Mouse (Mus musculus) urinary bladder, adult 2 months (tissue): ENCODE results near the gene Atic. TPM values are rescaled to one million over a fixed set of nuclear protein-coding genes. Genes with fewer than 3 reads are reported as not detected.
A peak's percentile ranks its signal among the peaks of the same experiment; 100 is the strongest.

Experiments
- DNase-seq: peaks from one replicate; pipeline ENCODE4 v3.0.0; 2022; ENCODE audit warnings: low spot score
- polyA plus RNA-seq: library from polyadenylated mRNA; depleted of rRNA; stranded (reverse); fragments of >200 nt; gene quantifications from 2 replicates; pipeline ENCODE4 v1.2.3, GENCODE M21; 2012; rRNA removed

The Atic gene
- polyA plus RNA-seq = 45.9 and 50.0 TPM in 2 replicates

DNA sequence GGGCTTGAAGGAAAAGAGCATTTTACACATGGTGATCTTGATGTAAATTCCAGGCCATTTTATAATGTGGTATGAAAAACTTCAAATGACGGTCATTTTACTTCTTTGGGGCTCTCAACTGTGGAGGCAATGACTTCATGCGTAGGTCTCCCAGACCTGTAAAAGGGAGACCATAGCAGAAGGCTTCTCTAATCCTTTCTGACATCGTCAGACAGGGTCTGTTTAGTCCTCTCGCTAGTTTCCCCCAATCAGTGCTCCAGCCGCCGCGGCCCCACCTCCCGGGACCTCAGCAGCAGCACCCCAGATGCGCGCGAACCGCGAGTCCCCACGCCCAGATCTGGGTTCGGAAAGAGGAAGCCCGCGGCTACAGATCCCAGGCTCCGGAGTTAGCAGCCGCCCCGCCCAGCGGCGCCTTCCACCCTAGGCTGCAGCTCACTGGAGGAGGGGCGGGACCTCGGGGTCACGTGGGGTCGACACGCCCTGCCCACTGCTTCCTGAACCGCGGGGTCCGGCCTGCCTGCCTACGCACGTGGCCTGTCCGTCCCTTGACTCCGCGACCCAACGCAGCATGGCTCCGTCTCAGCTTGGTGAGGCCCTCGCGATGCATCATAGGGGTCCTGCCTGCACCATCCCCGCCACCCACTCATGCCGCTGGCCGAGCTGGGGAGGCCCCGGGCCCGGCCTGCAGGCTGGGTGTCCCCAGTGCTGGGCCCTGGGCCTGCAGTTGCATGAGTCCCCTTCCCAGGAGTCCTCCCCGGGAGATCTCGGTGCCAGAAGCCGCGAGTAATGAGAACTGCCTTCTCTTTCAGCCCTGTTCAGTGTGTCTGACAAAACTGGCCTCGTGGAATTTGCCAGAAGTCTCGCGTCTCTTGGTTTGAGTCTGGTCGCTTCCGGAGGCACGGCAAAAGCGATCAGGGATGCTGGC is at the start of gene Atic:
Gene Atic, plus strand, starts transcription at position 463 of the 925 bp plus-strand sequence.
- DNase-seq = peak; percentile 79

DNA sequence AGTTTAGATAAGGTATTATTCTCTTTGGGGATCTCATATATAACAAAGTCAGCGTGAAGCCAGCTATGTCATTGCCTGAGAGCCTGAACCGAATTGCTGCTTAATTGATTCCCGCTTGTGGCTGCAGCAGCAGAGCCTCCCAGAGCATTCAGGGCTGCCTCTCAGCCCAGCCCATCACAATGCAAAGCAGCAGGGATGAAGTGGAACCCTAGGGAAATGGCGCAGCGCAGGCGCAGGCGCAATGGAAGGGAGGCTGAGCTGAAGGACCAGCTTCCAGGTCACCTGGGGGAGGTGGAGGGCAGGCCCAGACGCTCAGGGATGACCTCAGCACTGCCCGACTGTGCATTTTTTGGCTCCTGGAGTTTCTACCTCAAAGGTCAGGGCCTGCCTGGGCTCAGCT is 49.7 kb upstream of the Atic start:
- no peak for DNase-seq

DNA sequence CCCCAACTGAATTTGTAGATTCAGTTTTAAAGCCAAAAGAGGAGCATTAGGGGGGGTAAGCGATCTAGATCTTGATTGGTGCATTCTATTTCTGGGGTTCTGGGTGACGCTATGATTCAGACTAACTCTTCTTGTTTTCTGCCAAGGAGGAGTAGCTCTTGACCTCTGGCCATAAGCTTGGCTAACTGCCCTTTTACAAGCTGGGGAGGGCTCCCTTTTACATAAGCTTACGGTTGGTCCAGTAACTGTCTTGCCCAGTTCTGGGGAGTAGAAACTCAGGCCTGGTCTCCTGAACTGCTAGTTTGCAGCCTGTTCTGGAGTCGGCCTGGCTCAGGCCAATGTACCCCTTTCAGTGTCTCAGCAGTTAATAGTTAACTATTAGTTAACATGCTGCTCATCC is 41.9 kb upstream of the Atic start:
- no peak for DNase-seq

DNA sequence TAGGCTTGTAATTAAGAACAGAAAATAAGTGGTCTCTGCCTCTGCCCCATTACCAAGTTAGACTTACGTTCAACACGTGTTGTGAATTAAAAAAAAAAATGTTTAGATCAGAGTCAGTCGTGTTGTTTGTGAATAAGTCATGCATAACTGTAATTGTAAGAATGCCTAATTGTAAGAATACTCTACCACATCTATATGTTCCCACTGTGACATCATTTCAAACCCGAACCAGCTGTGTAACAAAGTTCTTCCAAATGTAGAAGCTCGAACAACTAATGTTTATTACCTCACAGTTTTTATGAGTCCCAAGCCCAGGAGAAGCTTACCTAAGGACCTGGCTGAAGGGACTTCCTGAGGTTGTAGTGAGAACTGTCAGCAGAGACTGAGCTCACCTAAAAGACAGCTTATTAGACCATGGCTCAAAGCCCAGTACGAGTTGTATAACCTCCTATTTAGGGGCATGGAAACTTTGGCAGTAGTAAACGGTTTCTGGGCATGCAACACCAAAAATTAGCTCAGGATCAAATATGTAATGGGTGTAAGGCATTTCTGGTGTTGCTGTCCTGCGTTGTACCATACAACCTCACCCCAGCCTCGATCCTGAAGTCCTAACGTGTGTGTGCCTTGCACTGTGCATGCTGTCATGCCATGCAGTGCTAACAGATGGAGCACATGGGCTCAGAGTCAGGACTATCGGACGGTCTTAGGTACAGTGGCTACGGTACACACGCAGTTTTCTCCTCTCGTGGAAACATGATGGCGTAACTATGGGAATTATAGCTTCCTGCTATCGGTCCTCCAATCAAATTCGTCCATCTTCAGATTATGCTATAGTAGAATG is 27.9 kb upstream of the Atic start:
- DNase-seq = no peak

DNA sequence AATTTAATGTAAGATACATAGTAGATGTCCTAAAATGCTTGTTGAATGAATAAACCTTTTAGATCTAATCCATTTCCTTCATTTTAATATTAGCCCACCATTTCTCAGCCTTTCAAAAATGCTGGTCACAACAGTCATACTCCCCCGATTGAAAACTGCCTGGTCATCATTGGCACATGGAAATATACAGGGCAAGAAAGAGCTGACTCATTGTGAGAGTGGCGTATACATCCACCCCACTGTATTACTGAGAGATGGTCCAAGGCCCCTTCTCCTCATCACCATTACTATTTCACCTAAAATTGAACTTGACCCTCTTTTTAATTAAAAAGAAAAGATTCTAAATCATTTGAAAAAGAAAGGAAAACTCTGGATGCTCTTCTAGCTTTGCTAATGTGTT is 26.2 kb upstream of the Atic start:
- no peak for DNase-seq

DNA sequence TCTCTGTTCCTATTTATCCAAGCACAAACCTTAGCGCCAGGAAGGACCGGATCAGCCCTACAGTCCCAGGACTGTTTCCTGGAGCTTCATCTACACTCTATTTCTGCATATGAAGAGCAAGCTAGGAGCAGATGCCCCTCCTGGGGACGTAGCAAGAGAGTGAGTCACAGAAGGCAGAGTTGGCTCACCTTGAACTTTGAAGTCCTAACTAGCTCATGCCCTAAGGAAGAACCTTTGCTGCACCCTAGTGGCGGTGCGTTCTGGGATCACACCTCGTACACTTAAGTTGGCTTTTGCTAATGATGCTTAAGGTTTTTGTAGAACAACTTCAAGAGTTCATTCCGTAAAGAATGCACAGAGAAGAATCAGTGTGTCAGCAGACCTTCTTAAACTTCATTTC is 25.3 kb upstream of the Atic start:
- peak; percentile 34 for DNase-seq

DNA sequence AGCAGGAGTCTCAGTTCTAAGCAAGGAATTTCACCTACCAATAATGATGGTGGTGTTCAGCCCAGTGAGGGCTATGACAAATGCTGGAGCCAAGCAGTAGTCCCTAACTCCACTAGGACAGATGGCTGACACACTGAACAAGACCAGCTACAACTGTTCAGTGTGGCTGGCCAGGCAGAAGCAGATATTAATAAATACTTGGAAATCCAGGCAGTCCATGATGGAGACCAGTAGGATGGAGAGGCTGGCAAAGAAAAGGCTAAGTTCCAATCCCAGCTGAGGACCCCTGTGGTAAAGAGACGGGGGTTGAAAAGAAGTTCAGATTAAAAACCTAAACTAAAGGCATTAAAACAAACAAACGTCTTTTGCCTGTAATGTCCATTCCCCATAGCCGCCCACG is 17.3 kb upstream of the Atic start:
- DNase-seq = no peak

DNA sequence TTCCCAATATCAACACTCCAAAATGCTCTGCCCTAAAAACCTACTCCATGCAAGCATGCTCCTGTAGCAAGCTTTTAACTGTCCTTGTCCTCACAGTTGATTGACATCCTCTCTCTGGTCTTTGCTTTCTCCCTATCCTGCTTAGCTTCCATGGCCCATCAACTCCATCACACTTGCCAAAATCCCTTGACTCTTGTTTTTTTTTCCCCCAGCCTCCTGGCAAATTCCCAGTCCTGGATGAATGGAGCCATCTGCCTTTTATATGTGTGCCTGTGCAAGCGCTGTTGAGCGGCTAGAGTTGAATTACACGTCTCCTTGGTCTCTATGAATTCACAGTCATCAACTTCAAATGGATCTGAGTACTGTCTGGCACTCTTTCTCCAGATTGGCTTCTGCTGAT is 16.5 kb upstream of the Atic start:
- DNase-seq = no peak

DNA sequence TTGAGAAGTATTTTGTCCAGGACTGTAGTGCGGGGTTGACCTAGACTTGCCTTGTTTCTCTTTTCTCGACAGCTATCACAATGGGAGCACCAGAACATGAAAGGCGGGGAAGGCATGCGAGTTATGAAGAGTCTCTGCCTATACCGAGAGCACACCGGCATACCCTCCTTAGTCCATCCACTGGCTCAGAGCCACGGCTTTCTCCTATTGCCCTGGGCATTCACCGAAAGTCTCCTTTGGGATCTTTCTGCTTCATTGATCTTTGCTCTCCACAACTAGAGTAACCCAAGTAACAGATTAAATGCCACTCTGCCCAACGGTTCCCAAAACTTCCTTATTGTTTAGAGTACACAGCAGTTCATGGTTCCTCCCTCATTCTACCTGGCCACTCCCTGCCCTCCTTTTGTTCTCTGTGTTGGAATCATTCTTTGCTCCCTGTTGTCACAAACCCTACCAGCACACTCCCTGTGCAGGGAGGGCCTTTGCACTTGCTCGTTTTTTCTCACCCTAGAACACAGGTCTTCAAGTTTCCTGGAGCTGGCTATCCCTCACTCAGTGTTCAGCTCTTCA is 6.2 kb upstream of the Atic start:
- DNase-seq = no peak

DNA sequence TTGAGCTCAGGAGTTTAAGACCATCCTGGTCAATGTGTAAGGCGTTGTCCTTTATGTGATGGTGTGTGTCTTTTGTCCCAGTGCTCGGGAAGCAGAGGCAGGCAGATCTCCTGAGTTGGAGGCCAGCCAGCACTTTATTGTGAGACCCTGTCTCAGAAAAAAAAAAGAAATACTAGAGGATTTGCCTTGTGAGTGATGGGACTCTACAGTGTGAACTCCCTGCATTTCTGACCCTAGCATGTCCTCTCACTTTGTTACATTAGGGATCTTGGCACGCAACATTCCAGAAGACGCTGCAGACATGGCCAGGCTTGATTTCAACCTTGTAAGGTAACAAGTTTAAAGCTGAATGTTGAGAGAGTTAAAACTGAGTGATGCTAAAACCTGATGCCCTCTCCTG is 3.7 kb downstream of the Atic start:
- no peak for DNase-seq

DNA sequence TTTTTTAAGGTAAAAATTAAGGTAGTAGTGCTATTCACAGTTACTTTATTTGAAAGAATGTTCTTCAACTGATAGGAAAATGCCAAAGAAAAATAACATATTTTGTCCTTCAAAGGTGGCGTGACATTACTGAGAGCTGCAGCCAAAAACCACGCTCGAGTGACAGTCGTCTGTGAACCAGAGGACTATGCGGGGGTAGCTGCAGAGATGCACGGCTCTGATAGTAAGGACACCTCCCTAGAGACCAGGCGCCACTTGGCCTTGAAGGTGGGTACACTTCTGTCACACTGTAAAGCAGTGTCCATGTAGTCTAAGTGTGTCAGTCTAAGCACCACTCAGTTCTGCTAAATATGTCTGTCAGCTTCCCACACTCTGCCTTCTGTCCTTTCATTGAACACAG is 7.3 kb downstream of the Atic start:
- no peak for DNase-seq

DNA sequence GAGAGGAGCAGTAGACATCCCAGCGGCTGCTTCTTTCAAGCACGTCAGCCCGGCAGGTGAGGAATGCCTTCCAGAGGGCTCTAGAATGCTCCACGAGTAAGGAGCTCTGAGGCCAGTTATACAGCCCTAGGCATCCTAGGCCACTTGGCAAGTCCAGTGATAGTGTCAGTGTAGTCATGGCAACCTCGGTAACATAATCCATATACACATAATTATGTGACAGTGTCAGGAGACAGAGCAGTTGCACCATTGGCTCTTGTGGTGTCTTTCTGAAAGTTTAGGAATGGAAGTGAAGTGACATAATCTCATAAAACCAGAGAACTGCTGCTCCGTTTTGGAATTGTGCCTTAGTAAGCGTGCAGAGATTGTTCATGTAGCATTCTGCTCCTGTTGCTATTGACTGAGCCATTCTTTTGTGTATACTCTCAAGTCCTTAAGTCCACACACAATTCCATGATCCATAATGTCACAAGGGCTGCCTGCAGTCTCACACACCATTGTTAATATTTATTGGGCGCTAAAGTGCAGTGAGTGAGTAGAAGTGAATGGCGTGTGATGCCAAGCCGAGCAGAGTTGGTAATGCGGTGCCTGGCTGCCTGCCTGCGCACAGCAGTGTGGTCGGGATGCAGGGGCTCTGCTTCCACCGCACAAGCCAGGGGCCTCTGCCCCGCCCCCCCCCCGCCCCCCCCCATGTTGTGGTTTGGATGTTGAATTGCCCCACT is 11.1 kb downstream of the Atic start:
- DNase-seq = no peak

DNA sequence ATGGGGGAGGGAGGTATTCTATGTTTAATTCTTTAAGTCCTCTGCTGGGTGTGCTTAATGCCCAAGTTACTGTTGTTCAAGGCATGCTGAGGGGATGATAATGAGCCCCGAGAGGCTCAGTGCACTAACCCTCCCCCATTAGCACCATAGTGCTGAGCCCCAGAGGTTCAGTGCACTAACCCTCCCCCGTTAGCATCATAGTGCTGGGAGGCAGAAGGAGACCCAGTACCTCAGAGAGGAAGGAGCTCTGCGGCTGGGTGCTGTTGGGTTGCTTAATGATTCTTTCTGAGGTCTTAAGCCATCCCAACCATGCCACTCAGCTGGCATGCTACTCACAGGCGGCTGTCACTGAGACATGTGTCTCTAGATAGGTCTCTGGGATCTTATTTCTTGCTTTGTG is 13.2 kb downstream of the Atic start:
- DNase-seq = no peak

DNA sequence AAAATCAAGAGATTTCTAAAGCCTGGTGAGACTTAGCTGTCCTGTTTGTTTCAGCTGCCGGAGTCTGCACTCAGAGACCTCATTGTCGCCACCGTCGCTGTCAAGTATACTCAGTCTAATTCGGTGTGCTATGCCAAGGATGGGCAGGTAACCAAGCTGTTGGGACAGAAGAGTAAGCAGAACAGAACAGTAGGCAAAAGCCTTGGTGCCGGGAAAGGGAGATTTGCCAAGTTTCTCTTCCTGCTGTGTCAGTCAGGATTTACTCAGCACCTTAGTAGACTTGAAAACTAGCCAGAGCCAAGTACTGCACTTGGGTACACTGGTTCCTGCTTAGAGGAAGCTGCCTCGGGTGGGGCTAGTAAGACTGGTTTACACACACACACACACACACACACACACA is 19.0 kb downstream of the Atic start:
- DNase-seq = no peak

DNA sequence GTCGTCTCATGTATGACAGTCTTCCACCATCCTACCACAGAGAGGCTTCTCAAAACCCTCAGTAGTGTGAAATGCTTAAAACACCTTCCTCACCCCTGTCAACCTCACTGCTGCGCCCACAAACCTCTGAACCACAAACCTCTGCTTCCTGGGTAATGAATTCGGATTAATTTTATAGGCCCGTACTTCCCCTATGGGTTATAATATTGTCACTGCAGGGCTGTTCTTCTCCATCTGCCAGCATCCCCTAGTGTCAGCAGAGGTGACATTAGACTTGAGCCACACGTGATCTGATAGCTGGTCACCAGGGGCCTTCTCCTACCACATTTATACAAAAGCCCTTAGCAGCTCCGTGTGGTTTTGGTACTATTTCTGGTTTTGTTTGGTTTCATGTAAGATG is 19.9 kb downstream of the Atic start:
- no peak for DNase-seq

DNA sequence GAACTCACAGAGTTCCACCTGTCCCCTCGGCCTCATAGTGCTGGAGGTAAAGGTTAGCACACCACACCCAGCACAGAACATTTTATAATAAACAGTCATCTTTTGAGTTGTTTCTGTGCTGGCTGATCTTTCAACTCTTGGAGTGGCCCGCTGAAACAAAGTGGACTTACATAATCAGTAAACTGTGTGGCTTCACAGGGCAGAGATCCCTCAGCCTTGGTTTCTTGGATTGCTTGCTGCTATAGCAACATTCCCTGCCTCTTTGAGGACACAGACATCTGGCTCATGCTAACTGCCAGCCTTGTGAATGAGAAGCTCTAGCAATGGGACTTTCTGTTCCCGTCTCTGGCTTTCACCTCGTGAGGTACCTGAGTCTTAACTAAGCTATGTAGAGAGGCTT is 22.6 kb downstream of the Atic start:
- no peak for DNase-seq

DNA sequence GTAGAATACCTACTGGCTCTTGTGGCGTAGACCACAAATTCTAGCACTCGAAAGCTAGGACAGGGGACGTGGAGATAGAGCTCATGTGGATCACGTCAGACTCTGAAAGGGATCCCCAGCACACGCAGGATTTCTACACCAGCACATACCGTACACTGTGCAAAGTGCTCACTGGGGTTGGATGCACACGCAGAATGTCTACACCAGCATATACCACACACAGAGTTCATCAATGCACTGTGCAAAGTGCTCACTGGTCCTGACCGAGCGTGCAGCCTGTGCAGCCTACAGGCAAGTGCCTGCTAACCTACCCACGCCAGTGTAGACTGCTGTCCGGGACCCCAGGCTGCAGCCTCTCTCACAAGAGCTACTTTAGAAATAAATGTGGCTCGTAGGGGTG is 23.5 kb downstream of the Atic start:
- no peak for DNase-seq

DNA sequence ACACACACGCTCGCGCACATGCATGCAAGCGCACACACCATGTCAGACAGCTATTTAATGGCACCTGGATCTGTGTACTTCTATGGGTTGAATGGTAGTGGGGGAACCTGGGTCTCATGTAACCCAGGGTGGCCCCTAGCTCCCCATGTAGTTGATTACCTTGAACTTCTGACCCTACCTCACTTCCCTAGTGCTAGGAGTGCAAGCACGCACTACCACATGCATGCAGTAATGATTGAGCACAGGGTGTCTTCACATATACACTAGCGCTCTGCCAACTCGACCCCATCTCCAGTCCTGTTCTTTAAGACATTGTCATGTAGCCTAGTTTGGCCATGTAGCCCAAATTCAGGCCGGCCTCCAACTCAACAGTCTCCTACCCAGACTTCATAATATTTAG is 26.4 kb downstream of the Atic start:
- DNase-seq = no peak

DNA sequence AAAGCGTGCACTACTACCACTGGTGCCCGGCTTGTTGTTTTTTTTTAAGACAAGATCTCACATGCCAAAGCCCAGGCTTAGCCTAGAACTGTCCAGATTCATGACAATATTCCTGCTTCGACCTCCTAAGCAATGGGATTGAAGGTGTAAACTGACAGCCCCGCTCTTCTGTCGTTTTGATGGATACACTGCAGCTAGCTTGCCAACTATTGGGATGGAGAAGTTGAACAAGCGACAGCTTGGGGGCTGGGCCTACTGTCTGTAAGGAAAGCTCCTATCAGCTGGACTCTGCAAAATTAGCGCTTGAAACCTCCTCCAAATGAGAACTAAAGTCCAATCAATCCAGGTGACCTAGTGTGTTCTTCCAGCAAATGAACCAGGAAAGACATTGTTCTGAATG is 26.9 kb downstream of the Atic start:
- DNase-seq = no peak

DNA sequence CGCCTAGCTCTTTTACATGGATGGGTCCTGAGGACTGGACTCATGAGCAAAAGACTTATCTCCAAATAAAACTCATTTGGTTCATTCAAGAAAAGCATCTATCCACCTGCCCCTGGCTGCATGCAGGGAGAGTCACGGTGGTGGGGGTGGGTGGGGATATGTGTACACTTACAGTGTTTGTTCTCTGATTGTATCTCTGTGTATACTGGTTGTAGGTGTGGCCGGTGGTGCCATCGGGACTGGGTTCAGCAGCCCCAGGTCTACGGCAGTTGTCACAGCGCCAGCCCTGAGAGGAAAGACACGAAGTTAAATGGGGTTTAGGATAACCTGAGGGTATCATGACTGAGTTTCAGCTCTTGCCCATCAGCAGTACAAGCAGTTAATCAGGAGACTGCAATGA is 29.7 kb downstream of the Atic start:
- no peak for DNase-seq

DNA sequence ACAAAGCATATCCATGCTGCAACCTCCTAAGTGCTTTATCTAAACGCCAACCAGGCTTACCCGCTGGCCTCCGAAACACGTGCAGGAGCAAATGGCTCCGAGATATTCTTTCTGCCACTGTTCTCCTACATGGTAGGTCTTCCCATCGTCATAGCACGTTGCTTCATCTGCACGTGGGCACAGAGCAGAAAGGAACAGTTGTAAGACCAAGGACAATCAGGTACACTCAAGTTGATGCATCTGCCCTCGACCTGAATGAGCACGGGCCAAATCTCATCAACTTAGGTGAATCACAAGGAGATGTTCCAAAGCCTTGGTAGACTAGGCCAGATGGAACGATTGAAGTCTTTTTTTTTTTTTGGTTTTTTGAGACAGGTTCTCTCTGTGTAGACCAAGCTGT is 33.1 kb downstream of the Atic start:
- no peak for DNase-seq

DNA sequence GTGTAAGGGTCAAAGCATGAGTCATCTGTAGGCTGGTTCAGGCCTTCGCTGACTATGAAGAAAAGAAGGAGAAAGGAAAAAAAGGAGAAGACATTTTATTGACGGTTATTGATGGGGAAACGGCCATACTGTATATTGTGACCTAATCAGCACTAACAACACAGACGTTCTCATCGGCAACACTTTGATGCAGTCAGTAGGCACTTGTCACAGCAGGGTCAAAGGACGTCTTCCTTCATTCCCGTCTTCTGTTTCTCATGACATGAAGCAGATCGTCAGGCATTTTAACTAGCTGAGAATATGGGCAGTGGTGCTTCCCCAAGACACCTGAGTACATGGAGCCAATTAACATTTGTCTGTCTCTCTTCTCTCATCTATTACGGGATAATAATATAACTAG is 36.2 kb downstream of the Atic start:
- no peak for DNase-seq
